Mouse (Mus musculus): ENCODE results near the gene Reep6.

The Reep6 gene

GRCm38 (mm10) chr10:80329273-80330081, at the start of gene Reep6, which contains the start of gene Pcsk4:
Reep6 (plus strand) TSS chr10:80329953.
Pcsk4 (minus strand) TSS chr10:80329498.
- DNase-seq (ENCODE audit: low read depth, low spot score) = peak; percentile 93

DNA sequence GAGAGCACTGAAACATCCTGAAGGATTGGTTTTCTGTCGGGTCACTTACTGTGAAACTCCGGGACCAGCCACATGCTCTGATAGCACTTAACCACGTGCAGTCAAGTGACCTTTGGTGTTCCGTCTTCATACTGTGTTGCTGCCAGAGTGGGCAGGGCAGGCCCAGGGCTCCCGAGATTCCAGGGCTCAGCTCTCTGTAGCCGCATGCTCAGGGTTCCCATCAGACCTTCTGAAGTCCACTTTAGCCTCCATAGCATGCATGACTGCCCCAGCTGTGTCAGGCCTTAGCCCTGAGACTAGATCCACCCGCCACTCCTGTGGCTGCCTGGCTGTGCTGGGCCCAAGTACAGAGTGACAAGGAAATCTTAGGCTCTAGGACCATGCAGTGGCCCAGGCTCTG, 48.4 kb upstream of the Reep6 start:
- no peak for DNase-seq (ENCODE audit: low read depth, low spot score)

DNA sequence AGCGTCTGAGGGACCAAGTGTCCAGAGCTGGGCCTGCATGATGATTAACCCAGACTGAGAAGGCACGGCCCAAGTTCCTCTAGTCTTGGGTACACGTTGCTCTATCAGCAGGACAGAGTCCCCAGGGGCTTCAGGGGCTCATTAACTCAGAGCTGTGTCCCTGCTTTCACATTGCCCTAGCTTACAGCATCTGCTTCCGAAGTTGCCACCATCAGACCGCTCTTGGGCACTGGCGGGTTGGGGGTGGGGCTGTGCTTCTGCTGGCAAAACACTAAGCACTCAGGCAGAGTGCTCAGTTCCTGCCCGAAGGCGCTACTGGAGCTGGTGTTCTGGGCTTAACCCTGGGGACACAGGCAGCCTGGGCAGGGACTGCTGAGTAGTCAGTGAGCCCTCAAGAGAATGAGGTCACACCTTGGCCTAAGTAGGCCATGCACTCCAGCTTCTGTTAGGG, 47.8 kb upstream of the Reep6 start:
- no peak for DNase-seq (ENCODE audit: low read depth, low spot score)

DNA sequence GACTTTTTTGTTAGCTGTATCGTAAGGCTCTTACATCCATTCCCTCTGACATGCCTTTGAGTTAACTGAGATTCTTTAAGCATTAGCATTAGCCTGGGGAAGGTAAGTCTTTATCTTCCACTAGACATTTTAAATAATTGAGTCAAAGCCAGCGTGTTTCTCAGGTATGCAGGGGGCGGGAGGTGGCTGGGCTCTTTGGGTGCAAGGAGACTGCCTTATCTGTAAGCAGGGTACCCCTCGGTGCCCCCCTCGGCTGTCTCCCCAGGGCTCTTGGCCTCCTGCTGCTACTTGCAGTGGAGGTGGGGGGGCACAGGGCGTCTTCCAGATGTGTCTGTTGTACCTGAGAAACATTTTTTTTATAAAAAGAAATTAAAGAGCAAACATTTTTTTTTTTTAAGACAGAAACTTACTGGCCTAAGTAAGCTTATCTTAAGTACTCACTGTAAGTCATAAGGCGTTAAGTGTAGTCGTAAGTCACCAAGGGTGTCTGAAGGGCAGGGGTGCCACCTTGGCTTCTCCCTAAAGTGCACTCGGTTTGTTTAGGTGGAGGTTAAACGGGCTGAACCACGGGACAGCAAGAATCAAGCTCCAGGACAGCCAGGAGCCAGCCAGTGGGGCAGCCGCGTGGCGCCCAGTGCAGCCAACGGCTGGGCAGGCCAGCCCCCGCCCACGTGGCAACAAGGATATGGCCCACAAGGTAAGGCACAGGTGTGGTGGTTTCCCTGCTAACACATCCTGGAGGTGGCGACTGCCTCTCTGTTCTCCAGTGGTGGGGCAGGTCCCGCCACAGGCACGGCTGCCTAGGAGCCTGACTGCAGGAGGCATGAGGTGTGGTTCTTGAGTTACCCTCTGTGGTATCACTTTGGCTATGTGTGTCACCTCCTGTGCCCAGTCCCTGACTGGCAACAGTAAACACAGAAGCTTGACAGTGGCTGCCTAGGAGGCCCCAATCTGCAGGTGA, 47.0 kb upstream of the Reep6 start:
- DNase-seq (ENCODE audit: low read depth, low spot score) = no peak

- DNase-seq (ENCODE audit: low read depth, low spot score) = no peak
These were observed 44.3 kb upstream of the Reep6 start for GRCm38 (mm10) chr10:80285222-80286070.

- no peak for DNase-seq (ENCODE audit: low read depth, low spot score)
These were observed 41.7 kb upstream of the Reep6 start for GRCm38 (mm10) chr10:80288097-80288496.

DNA sequence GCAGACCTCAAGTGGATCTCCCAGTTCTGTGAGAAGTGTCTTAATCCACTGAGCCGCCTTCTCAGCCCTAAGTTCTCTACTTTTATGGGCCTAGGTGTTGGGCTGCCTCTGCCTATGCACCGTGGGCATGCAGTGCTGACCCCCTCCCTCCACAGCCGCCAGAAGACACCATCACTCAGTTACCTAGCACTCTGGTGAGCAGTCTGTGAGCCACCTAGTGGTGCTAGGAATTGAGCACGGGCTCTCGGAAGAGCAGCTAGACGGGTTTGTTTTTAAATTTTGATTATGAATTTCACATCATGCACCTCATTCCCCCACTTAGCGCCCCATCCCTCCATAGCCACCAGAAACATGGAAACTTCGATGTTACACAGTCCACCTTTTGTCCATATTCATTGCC, 41.1 kb upstream of the Reep6 start:
- no peak for DNase-seq (ENCODE audit: low read depth, low spot score)

DNA sequence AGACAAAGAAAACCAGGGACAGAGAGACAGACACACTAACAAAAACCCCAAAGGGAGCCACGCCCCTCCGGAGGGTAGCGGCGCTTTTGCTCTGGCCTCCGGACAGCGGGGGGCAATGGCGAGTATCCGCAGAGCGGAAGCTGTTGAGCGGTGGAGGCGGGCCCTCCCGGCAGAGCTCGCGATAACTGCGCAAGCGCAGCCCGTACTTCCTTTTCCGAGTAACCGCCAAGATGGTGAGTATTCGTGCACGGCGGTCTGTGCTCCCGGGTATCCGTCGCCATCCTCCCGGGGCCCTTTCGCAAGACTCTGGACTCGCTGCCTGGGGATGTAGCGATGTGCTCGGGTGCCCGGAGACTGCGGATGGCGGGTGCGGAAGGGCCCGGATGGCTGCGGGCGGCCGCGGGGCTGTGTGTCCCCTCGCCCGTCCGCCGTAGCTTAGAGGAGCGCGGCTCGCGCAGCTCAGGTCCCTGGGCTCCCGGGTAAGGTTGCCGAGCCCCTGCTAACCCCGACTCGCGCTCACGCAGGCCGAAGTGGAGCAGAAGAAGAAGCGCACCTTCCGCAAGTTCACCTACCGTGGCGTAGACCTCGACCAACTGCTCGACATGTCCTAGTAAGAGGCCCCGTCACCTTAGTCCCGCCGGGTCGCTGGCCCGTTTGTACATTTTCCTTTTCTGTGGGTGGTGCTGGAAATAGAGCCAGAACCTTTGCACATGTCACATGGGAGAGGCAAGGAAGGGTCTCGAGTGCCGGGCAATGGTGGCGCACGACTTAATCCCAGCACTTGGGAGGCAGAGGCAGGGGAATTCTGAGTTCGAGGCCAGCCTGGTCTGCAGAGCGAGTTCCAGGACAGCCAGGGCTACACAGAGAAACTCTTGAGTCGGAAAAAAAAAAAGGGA, 37.3 kb upstream of the Reep6 start, which contains the start of gene Rps15:
Gene Rps15, plus strand, starts transcription at position 203 of the 896 bp plus-strand sequence.
- peak; percentile 86 for DNase-seq (ENCODE audit: low read depth, low spot score)

DNA sequence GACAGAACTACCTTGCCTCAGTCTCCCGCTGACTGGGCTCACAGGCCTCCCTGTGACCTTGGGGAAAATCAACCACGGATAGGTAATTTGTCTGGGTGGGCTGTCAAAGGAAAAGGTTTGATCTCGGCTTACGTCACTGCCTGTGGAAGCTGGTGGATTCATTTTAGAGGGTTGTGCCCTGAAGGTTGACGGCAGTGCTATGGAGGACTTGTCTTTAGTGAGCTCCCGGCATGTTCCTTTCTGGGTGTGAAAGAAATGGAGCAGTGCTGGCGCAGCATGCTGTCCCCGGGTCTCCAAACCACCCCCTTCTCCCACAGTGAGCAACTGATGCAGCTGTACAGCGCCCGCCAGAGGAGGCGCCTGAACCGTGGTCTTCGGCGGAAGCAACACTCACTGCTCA, 36.4 kb upstream of the Reep6 start:
- no peak for DNase-seq (ENCODE audit: low read depth, low spot score)

DNA sequence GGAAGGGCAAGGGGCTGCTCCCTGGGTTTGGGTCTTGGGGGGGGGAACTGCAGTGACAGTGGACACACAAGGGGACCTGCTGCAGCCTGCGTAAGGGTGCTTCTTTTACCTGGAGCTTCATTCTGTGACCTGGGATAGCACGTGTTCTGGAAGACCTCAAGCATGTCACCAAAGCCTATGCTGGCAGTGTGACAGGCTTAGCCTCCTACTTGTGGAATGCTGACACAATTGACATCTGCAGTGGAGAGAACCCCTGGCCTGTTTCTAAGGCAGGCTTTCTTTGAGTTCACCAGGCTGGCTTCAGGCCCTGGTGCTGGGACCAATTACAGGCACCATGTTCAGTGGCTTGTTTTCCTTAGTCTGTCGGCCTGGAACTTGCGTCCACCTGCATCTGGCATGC, 35.4 kb upstream of the Reep6 start:
- DNase-seq (ENCODE audit: low read depth, low spot score) = no peak

DNA sequence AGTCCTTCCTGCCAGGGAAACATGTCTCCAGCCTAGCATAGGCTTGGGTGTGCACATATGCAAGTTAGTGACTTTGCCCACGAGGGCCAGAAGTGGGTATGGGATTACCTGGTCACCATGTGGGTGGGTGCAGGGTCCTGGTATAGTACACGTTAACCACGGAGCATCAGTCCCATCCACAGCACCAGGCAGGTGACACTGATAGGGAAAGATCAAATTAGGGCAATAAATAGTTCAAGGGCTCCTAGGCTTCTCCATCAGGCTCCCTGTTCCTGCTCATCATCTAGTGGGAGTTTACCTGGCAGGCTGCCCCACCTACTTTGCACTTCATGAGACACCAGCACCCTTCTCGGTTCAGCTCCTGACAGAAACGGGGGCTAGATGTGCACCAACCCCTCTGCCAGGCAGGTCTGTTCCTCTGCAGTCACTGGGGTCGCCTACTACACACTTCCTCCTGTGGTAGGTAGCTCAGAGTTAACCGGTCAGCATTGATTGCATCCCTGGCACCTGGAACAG, 34.9 kb upstream of the Reep6 start:
- no peak for DNase-seq (ENCODE audit: low read depth, low spot score)

DNA sequence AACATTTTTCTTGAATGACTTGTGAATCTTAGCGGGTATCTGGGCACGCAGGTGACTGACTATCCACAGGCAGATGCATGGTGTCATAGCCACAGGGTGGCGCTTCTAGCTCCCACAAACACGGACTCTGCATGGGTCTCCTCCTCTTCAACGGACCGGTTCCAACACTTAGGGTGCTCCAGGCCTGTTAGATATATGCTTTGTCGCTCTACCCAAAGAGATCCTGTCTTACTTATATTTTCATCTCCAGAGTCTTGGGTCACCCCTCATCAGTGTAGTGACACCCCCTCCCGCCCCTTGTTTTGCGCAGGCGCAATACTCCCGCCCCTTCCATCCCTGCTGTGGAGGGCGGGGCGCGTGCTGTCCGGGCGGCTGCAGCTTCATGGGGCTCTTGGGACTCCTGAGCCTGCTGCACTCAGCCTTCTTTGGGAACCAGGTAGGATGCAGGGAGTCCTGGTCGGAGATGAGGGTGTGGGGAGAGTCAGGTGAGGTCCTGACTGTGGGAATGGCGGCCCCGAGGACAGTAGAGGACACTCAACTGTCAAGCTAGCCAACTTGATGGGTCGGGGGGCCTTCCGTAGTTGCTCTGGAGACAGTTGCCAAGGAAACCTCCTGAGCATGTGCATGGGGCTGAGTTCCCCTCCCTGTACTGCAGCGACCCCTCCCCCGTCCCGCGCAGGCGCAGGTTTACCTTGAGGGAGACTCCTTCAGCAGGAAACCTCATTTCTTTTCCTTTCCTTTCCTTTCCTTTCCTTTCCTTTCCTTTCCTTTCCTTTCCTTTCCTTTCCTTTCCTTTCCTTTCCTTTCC, 33.9 kb upstream of the Reep6 start, which contains the start of gene Apc2:
Gene Apc2, plus strand, starts transcription at position 360 of the 808 bp plus-strand sequence.
- DNase-seq (ENCODE audit: low read depth, low spot score) = no peak

DNA sequence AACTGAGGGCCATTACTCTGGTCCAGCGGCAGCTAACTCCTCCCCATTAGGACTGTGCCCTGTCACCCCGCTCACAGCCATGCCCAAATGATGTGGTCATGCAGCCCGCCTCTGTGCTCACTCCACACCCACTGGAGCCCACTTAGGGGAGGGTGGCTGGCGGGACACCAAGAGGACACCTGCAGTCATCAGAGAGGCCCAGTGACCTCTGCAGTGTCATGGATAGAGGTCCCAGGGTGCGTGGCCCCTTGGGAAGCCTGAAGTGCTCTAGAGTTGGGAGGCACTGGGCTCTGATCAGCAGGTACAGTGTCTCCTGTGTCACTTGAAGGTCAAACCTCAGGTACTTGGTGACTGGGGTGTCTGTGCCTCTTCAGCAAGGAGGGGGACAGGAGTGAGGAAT, 32.9 kb upstream of the Reep6 start:
- no peak for DNase-seq (ENCODE audit: low read depth, low spot score)

DNA sequence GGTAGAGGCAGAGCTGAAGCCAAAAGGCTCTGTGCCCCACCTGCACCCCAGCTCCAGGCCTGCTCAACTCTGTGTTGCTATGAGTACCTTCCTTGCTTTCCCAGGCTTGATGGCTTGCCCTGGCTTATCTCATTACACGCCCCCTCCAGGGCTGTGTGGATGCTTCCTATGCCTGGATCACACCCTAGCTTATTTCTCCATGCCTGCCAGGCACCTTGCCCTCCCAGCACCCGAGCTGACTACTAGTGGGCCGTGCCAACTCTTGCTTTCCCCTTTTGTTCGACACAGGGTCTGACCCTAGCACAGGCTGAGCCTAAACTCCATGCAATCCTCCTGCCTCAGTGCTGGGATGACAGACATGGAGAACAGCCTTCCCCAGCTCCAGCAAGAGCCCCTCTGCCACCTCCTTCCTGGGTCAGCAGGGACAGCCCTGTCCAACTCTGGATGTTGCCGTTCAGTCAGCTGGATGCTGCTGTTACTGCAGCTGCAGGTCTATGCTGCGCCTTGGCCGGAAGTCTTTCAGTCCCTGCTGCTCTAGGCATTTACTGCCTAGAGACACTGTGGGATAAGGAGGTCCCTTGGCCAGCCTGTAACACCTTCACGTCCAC, 32.1 kb upstream of the Reep6 start:
- no peak for DNase-seq (ENCODE audit: low read depth, low spot score)

DNA sequence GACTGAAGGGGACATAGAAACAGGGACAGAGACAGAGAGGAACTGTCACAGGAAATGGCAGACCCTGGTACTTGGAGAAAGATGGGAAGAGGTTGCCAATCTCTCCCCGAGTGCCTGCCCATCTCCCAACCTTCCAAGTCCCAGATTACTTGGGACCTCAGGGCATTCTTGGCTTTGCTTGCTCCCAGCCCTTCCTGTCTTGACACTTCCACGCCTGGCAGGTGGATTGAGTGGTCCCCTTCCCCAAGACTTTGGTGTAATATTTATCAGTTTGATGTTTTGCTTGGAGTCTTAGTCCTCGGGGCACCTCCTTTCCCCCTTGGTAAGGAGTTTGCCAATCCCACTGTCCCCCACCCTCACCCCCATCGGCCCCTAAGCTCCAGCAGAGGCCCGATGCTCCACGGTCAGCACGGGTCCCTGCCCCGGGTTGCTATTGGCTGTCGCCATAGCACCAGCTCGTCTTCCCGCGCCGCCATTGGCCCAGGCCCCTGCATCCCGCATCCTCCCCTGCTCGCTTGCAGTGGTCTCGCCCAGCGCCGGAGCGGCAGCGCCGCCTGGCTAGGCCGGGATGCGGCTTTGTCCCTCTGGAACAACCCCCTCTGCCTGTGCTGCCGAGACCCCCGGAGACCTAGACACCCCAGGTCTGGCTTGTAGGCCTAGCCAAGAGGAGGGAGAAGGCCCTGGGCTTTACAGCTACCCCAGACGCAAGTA, 31.0 kb upstream of the Reep6 start:
- no peak for DNase-seq (ENCODE audit: low read depth, low spot score)

DNA sequence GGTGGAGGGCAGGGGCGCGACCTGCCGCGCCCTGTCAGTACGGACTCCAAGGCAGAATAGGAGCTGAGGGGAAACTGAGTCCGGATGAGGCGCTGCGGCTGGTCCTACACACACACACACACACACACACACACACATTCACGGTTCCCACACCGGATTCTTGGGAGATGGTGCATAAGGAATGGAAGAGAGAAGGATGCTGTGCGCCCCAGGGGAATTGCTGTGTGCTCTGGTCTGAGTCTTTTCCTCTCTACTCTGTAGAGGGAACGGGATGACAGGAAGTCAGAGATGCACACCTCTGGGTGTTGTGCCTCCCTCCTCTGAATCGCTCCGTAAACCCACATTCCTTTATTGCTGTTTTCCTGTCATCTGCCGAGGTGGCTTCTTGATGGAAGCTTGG, 30.5 kb upstream of the Reep6 start:
- no peak for DNase-seq (ENCODE audit: low read depth, low spot score)

GRCm38 (mm10) chr10:80299824-80300223, 29.9 kb upstream of the Reep6 start:
- DNase-seq (ENCODE audit: low read depth, low spot score) = no peak

- no peak for DNase-seq (ENCODE audit: low read depth, low spot score)
These were observed 29.0 kb upstream of the Reep6 start for GRCm38 (mm10) chr10:80300672-80301181.

Measured in c-Kit-negative CD71-positive TER-119-positive erythroid progenitor cells, embryonic 14.5 days (primary cell).